Mouse (Mus musculus) urinary bladder, postnatal 36 days (tissue): ENCODE data around the gene Mrpl38.
"Not testable (repeated sequence)": the region's sequence is repeated elsewhere in the genome, so short reads cannot be mapped to it uniquely, and the experiment has no call there.

Source experiments
- DNase-seq, 2 experiments: peaks; one replicate each; pipeline ENCODE4 v3.0.0; 2022; ENCODE audit warnings: low spot score in 2 of 2, mixed read lengths in 1 of 2

Mrpl38 gene

DNA sequence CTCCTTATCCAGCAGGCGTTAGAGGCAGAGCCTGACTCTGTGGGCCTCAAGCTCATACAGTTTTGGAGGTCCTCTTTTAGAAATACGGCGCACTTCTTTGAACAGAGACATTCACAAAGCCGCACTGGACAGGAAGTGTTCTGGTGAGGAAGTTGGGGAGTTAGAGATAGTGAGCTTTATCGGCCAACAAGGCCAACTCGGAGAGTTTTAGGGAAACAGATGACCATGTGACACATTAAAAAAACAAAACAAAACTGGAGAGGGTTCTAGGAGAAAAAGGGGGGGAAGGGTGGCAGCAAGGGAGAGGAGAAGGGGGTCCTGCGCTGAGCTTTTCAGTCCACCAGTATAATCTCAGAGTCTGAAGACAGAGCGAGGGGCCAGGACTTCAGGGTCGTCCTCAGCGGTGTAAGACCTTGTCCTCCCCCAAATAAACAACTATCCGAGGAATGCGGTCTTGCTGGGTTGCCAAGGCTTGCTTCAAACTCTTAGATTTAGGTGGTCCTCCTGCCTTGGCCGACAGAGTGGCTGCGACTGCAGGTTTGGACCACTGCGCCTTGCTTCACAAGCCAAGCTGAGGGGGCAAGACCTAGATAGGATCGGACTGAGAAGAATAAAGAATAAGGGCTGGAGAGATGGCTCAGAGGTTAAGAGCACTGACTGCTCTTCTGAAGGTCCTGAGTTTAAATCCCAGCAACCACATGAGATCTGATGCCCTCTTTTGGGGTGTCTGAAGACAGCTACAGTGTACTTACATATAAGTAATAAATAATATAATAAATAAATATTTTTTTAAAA, 44.7 kb downstream of the Mrpl38 start:
- DNase-seq: no peak

DNA sequence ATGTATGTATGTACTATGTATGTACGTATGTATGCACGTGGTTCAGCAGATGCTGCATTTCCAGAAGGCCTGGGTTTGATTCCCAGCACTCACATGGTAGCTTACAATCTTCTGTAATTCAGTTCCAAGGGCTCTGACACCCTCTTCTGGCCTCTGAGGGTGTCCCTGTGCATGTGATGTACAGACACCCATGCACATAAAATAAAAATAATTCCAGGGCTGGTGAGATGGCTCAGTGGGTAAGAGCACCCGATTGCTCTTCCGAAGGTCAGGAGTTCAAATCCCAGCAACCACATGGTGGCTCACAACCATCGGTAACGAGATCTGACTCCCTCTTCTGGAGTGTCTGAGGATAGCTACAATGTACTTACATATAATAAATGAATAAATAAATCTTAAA, 45.7 kb downstream of the Mrpl38 start:
- not testable (repeated sequence) for DNase-seq

DNA sequence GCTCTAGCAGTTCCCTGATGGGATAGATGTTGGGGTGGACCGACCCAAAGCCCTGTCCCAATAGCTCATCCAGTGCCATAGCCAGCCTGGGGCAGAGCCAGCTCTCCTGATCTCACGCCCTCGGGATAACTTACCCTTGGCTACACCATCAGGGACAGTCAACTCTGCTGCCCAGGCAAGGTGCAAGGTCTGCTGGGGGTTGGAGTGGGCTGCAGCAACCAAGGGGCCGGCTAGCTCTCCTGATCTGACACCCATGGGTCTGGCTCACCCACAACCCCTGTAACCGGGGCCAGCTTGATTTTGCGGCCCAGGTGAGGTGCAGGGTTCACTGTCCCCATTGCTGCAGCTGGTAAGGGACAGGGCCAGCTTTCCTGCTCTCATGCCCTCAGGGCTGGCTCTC, 47.1 kb downstream of the Mrpl38 start:
- DNase-seq: no peak

DNA sequence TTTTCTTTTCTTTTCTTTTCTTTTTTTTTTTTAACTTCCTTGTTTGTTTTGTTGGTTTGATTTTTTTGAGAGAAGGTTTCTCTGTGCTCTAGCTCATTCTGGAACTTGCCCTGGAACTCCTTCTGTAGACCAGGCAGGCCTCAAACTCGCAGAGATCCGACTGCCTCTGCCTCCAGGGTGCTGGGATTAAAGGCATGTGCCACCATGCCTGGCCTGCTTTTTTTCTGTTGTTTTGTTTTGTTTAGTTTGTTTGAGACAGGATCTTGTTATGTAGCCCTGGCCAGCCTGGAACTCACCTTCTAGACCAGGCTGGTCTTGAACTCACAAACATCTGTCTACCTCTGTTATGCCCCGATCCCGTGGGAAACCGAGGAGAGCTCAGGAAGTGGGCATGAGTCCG, 49.1 kb downstream of the Mrpl38 start:
- DNase-seq: no peak

DNA sequence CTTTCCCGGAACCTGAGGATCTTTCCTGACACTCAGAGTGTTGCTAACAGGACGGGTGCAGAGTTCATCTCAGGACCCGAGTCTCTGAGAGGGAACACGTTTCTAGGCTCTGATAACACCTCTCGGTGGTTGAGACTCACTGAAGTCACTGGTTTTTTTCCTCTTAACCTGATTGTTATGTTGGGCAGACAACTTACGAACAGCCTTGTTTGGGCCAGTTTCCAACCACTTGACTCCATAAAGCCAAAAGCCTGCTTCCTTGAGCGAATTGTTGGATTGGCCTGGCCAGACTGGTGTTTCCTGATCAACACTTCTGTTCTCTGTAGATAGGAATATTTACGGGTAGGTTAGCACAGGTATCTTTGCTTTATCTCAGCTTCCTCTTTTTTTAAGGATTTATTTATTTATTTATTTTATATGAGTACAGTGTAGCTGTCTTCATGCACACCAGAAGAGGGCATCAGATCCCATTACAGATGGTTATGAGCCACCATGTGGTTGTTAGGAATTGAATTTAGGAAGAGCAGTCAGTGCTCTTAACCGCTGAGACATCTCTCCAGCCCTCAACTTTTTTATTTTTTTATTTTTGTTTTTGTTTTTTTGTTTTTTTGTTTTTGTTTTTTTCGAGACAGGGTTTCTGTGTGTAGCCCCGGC, 49.8 kb downstream of the Mrpl38 start:
- no peak for DNase-seq

DNA sequence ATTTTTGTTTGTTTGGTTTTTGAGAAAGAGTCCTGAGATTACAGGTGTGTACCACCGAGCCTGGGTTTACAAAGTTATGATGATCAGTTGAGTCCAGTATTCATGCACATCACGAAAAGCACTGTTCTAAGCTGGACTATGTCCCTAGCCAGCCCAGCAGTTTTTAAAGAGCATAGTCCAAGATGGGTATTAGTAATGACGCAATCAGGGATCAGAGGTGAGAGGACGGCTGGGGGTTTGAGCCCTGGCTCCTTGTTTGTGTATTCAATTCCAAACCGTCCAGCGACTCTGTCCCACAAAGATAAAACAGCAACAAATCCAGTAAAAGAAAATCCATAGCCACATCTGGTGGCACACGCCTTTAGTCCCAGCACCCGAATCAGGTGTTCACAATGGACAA, 50.5 kb downstream of the Mrpl38 start:
- DNase-seq: no peak

DNA sequence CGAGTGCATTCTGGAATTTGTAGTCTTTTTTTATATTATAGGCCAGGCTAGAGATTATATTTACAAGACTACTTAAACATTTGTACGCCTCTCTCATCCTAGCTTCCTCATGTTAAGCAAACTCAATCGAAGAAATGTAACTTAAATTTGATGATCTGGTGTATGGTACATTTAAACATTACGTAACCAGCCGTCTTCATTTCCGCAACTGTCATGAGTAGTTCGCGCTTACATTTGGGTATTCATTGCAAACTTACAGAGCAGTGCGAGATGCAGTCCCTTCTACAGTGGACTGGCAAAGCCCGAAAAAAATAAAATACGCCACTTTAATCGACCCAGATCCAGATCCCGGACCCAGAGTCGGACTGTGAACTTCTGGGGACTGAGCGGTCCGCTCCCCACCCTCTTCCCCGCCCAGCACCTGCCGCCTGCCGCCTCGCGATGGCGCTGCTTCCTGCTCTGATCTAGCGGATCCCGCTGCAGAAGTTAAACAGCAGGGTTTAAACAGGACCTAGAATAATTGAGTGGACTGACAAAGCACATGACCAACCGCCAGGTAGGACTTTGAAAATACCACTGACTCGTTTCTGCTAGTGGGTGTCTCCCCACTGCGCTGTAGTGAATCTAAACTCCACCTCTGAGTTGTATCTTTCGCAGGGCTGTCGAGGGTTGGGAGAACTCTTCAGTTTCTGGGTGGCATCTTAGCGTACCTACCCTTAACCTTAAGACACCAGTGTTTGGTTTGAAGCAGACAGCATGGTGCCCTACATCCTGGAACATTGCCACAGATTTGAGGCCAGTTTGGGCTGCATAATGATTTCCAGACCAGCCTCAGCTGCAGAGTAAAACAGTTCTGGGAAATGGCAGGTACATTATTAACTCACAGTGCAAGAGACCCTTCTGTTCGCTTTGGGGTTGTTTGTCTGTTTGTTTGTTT, 51.2 kb downstream of the Mrpl38 start:
- peak; percentile 89 to 90 for DNase-seq

DNA sequence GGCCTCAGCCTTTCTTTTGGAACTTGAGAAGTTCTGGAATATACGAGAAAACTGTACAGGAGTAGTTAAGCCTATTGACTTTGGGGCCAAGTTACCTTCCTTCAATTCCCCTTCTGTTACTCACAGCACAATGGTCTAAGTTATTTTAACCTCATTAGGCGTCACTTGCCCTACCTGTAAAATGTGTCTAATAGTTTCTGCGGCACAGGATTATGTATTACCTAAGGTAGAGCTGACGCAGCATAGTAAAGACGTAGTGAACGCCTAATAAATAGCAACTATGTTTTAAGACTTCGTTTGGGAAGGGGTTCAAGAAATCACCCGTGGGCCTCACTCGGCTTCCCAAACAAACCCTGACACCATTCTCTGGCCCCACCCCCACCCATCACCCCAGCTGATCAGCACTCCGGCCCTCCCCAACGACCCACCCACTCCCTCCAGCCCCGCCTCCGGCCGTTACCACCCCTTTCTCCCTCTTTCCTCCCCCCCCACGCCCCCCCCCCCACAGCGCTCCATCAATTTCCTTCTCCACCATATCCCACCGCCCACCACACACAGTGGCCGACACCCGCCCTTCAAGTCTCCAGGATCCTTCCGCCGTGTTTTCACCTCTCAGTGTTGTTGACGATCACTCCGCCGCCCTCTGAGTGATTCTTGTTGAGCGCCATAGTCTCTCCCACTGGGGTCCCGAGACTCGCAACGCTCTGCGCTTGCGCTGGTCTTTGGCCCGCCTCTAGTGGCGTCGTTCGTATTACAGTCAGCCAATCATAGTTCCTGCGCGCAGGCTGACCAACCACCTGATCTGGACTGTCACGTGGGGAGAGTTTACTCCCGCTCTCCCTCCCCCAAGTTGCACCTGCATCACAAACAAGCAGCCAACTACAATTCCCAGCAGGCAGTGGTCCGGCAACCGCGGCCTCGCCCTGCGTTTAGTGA, 52.1 kb downstream of the Mrpl38 start, which contains the start of gene Wbp2:
Gene Wbp2 (minus strand): TSS at position 738 of the 936 bp plus-strand sequence.
- peak; percentile 92 to 97 for DNase-seq

DNA sequence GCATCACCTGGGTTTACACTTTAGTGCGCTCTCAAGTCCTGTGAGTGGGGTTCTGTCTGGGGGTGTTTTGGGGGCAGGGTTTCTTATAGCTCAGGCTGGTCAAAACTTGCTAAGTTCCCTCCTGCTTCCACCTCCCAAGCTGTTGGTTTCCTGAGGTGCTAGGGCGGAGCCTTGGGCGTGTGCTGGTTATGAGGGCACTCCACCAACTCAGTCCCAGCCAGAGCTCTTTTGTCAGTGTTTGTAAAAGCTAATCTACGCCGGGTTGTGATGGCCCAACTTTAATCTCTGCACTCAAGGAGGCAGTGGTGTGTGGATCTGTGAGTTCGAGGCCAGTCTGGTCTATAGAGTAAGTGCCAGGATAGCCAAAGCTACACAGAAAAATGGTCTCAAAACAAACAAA, 54.5 kb downstream of the Mrpl38 start:
- DNase-seq: no peak

DNA sequence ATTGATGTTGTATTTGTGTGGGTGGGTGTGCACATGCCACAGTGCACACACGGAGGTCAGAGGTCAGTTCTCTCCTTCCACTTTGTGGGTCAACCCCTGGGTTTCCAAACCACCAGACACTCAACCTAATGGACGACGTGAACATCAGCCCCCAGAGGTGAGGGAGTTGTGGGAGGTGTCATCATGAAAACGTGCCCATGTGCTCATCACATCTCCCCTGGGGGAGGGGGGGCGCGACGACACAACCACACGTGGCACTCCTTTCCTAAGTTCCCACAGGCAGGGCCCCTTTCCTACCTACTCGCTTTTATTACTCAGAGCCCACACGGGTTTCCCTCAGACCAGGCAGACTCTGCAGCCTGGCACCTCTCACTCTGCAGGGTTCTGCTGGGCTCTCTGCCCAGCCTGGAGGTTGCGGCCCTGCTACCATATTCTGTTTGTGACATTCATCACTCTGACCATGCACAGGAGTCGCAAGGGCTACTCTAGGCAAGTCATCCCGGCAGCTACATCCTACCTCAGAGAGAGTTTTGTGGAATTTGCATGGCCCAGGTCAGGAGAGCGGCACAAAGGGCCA, 55.5 kb downstream of the Mrpl38 start:
- no peak for DNase-seq
